Mouse (Mus musculus) CH12.LX (cell line): ENCODE measurements at regions not wholly inside any gene's neighbourhood (a gene's known extent, or its start where the extent isn't known, plus 50 kb on each side); places are given as distances from the start of the nearest gene placed in this dataset.
"Not testable (repeated sequence)": the region's sequence is repeated elsewhere in the genome, so short reads cannot be mapped to it uniquely, and the experiment has no call there.

Source experiments
- DNase-seq: peaks from one replicate; pipeline ENCODE4 v3.0.0-alpha.2; 2013; ENCODE audit errors: extremely low read depth
- H3K27ac ChIP-seq: 2 replicates; pipeline ENCODE4 v1.5.1; 2012; ENCODE audit warnings: low read depth, mild to moderate bottlenecking, control low read depth, moderate library complexity; ENCODE audit not compliant: insufficient read depth
- H3K27me3 ChIP-seq: replicated peaks from 2 replicates; pipeline ENCODE3; 2012; ENCODE audit warnings: inconsistent platforms
- H3K36me3 ChIP-seq, 2 experiments: replicated peaks in 1 of 2; 2 replicates each; pipeline versions ENCODE3 to v1.6.1; 2012; ENCODE audit warnings: inconsistent platforms in 1 of 2, low read length in 1 of 2, mild to moderate bottlenecking in 1 of 2, mixed read lengths in 1 of 2, moderate library complexity in 1 of 2; ENCODE audit not compliant: control insufficient read depth in 1 of 2, insufficient read depth in 1 of 2
- H3K4me1 ChIP-seq, 2 experiments: 2 replicates each; pipeline ENCODE4 v1.6.1; 2012; ENCODE audit warnings: inconsistent platforms in 1 of 2, moderate library complexity in 1 of 2; ENCODE audit not compliant: insufficient read depth in 2 of 2, control insufficient read depth in 1 of 2
- H3K4me2 ChIP-seq: 2 replicates; pipeline ENCODE4 v1.6.1; 2012; ENCODE audit warnings: low read depth, mild to moderate bottlenecking, control low read depth; ENCODE audit not compliant: poor library complexity, insufficient read depth, severe bottlenecking
- H3K4me3 ChIP-seq, 3 experiments: fragments of 150-350 bp in 1 of 3; sonication (generic) in 1 of 3; replicated peaks in 1 of 3; 2 replicates each; pipeline versions ENCODE3 to v1.5.1; 2011 to 2012; ENCODE audit warnings: low read depth in 2 of 3, low read length in 2 of 3, mild to moderate bottlenecking in 2 of 3, moderate library complexity in 2 of 3, control low read depth in 1 of 3, improper control_type of control experiment in 1 of 3, inconsistent platforms in 1 of 3, mixed read lengths in 1 of 3; ENCODE audit not compliant: poor library complexity in 1 of 3
- H3K79me2 ChIP-seq: replicated peaks from 2 replicates; pipeline ENCODE4 v1.6.1; 2012; ENCODE audit warnings: mild to moderate bottlenecking, moderate library complexity; ENCODE audit not compliant: control insufficient read depth, poor library complexity, insufficient read depth, severe bottlenecking; ENCODE audit errors: extremely low read depth
- H3K9ac ChIP-seq: 2 replicates; pipeline ENCODE4 v1.6.1; 2012; ENCODE audit warnings: low read depth, mild to moderate bottlenecking, control low read depth, moderate library complexity; ENCODE audit not compliant: insufficient read depth
- H3K9me3 ChIP-seq: replicated peaks from 2 replicates; pipeline ENCODE3; 2012; ENCODE audit warnings: low read length, inconsistent platforms, mixed read lengths
- BHLHE40 ChIP-seq: IDR thresholded peaks from 2 replicates; pipeline ENCODE4 v1.6.1; 2011; ENCODE audit warnings: mild to moderate bottlenecking, low read depth, low read length, improper control_type of control experiment
- CHD1 ChIP-seq: IDR thresholded peaks from 2 replicates; pipeline ENCODE4 v1.6.1; 2012; ENCODE audit warnings: low read depth, low read length, improper control_type of control experiment, inconsistent platforms
- CTCF ChIP-seq, 2 experiments: IDR thresholded peaks in 1 of 2; conservative IDR thresholded peaks in 1 of 2; 2 replicates each; pipeline ENCODE4 v1.5.1; 2011 to 2012; ENCODE audit warnings: low read depth in 2 of 2, low read length in 2 of 2, improper control_type of control experiment in 1 of 2, inconsistent platforms in 1 of 2, mild to moderate bottlenecking in 1 of 2, moderate library complexity in 1 of 2
- E2F4 ChIP-seq: IDR thresholded peaks from 2 replicates; pipeline ENCODE4 v1.6.1; 2011; ENCODE audit warnings: low read depth, low read length, improper control_type of control experiment; ENCODE audit not compliant: insufficient replicate concordance
- ELF1 ChIP-seq: IDR thresholded peaks from 2 replicates; pipeline ENCODE4 v1.6.1; 2014; ENCODE audit warnings: low read depth, mild to moderate bottlenecking, inconsistent platforms, low read length, improper control_type of control experiment
- ETS1 ChIP-seq: conservative IDR thresholded peaks from 2 replicates; pipeline ENCODE4 v1.6.1; 2012; ENCODE audit warnings: low read depth, mild to moderate bottlenecking, inconsistent platforms, low read length, improper control_type of control experiment, moderate library complexity
- HCFC1 ChIP-seq: IDR thresholded peaks from 2 replicates; pipeline ENCODE4 v1.6.1; 2012; ENCODE audit warnings: low read depth, mild to moderate bottlenecking, inconsistent platforms, low read length, improper control_type of control experiment
- IRF4 ChIP-seq: IDR thresholded peaks from 2 replicates; pipeline ENCODE4 v1.6.1; 2014; ENCODE audit warnings: low read depth, mild to moderate bottlenecking, inconsistent platforms, low read length, improper control_type of control experiment
- MAFK ChIP-seq: IDR thresholded peaks from 2 replicates; pipeline ENCODE4 v1.6.1; 2011; ENCODE audit warnings: low read length, improper control_type of control experiment; ENCODE audit not compliant: insufficient replicate concordance
- MAX ChIP-seq: IDR thresholded peaks from 2 replicates; pipeline ENCODE4 v1.6.1; 2011; ENCODE audit warnings: low read length, improper control_type of control experiment
- MXI1 ChIP-seq: IDR thresholded peaks from 2 replicates; pipeline ENCODE4 v1.6.1; 2011; ENCODE audit warnings: mild to moderate bottlenecking, low read depth, low read length, improper control_type of control experiment
- NRF1 ChIP-seq: IDR thresholded peaks from 2 replicates; pipeline ENCODE4 v1.6.1; 2014; ENCODE audit warnings: low read depth, mild to moderate bottlenecking, inconsistent platforms, low read length, improper control_type of control experiment, moderate library complexity
- POLR2A ChIP-seq: IDR thresholded peaks from 2 replicates; pipeline ENCODE4 v1.6.1; 2011; ENCODE audit warnings: low read depth, mild to moderate bottlenecking, improper control_type of control experiment, low read length
- RAD21 ChIP-seq: IDR thresholded peaks from 2 replicates; pipeline ENCODE4 v1.6.1; 2011; ENCODE audit warnings: low read depth, mild to moderate bottlenecking, low read length, improper control_type of control experiment, moderate library complexity
- RCOR1 ChIP-seq: conservative IDR thresholded peaks from 2 replicates; pipeline ENCODE4 v1.6.1; 2012; ENCODE audit warnings: low read depth, mild to moderate bottlenecking, inconsistent platforms, low read length, improper control_type of control experiment
- SIN3A ChIP-seq: IDR thresholded peaks from 2 replicates; pipeline ENCODE4 v1.6.1; 2012; ENCODE audit warnings: low read length, improper control_type of control experiment, inconsistent platforms
- TCF12 ChIP-seq: IDR thresholded peaks from 2 replicates; pipeline ENCODE4 v1.6.1; 2014; ENCODE audit warnings: low read depth, mild to moderate bottlenecking, inconsistent platforms, low read length, improper control_type of control experiment
- USF1 ChIP-seq: IDR thresholded peaks from 2 replicates; pipeline ENCODE4 v1.6.1; 2014; ENCODE audit warnings: low read depth, mild to moderate bottlenecking, inconsistent platforms, low read length, improper control_type of control experiment
- ZC3H11A ChIP-seq: IDR thresholded peaks from 2 replicates; pipeline ENCODE4 v1.6.1; 2012; ENCODE audit warnings: low read depth, mild to moderate bottlenecking, inconsistent platforms, low read length, improper control_type of control experiment
- ZKSCAN1 ChIP-seq: IDR thresholded peaks from 2 replicates; pipeline ENCODE4 v1.6.1; 2012; ENCODE audit warnings: low read depth, inconsistent platforms, low read length, improper control_type of control experiment, borderline replicate concordance
- ZMIZ1 ChIP-seq: IDR thresholded peaks from 2 replicates; pipeline ENCODE4 v1.6.1; 2012; ENCODE audit warnings: low read depth, mild to moderate bottlenecking, inconsistent platforms, low read length, improper control_type of control experiment
- ZNF384 ChIP-seq: IDR thresholded peaks from 2 replicates; pipeline ENCODE4 v1.6.1; 2012; ENCODE audit warnings: low read depth, low read length, improper control_type of control experiment, inconsistent platforms
- dilution Hi-C: fragments of 300-500 bp; cut with MboI; formaldehyde crosslinking; loops from 2 replicates; pipeline ENCODE4 v1.14.3; 2020; ENCODE audit warnings: low sequenced_read_pairs; ENCODE audit not compliant: extremely low pct_unique_long_range_greater_than_20kb, extremely low pct_ligation_motif_present
- in situ Hi-C: fragments of 300-500 bp; cut with MboI; formaldehyde crosslinking; loops from 3 replicates; pipeline ENCODE4 v1.14.3; 2019; ENCODE audit warnings: low sequenced_read_pairs, low pct_ligation_motif_present, low pct_unique_long_range_greater_than_20kb, mixed read lengths

DNA sequence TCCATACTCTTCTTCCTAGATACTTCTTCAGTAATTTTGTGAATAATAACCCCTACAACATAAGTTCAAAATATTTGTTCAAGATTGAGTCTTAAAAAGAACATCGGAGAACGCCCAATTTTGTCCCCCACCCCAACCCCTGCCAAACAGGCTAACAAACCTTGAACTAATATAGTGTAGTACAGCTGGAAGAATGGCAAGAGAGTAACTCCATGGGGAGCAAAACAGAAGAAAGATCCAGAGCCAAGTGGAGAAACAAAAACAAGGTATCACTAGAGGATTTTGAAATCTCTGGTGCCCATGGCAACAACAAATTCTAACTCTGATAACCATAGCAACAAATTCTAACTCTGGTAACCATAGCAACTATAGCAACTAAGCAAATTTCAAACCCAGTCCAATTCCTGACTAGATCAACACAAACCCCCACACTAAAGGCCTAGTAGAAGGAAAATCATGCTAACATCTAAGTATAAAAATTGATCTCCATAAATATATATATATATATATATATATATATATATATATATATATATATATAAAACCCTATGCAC lies 74.2 kb upstream of the Magee2 start:
- no peak overlapping the region for H3K4me3 ChIP-seq
- H3K79me2 ChIP-seq = no peaks in the 10 kb centered on the region
- no peaks in the 10 kb centered on the region for H3K9me3 ChIP-seq
- no peaks in the 10 kb centered on the region for H3K27me3 ChIP-seq
- no peak overlapping the region for H3K4me2 ChIP-seq
- in situ Hi-C loops (no loop called here), dilution Hi-C loops (no loop called here)
- H3K4me1 ChIP-seq = no peaks in the 10 kb centered on the region
- no peak for DNase-seq
- no peak overlapping the region for H3K9ac ChIP-seq
- no peaks in the 10 kb centered on the region for H3K36me3 ChIP-seq
- TF ChIP-seq ZKSCAN1 (no peak), RCOR1 (no peak), TCF12 (no peak), ZNF384 (no peak), SIN3A (no peak), BHLHE40 (no peak), ETS1 (no peak), IRF4 (no peak), E2F4 (no peak), RAD21 (no peak), NRF1 (no peak)
- no peak overlapping the region for H3K27ac ChIP-seq

DNA sequence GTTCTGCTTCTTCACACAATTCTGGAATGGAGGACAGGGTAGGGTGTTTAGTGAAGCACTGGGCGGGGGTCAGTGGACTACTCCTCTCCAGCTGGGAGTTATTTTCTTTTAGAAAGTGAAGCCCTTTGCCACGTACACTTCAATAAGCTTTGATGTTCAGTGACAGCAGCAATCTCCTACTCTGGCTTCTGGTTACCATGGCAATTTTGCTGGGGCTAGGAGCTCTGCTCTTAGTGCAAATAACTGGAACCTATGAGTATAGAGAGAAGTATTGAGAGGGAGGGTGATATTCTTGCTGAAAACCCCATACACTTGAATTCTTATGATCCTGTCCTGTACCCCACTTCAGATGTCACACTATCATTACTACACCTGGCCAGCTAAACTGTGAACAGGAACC lies 94.5 kb upstream of the Magee2 start:
- Histone ChIP-seq H3K4me1 (no peaks in the 10 kb centered on the region), H3K36me3 (no peaks in the 10 kb centered on the region), H3K4me3 (no peak overlapping the region), H3K9ac (no peak overlapping the region), H3K79me2 (no peaks in the 10 kb centered on the region), H3K4me2 (no peak overlapping the region), H3K27ac (no peak overlapping the region), H3K27me3 (no peaks in the 10 kb centered on the region), H3K9me3 (no peaks in the 10 kb centered on the region)
- no peak for TF ChIP-seq MAX
- TF ChIP-seq IRF4 = no peak
- TF ChIP-seq E2F4 = no peak
- TF ChIP-seq CTCF (conservative IDR thresholded peaks at IDR 0.05 in 1 of 2, IDR thresholded peaks at IDR 0.05 in 1 of 2; ENCODE audit: low read depth in 2 of 2, low read length in 2 of 2) = no peak
- TF ChIP-seq SIN3A = no peak
- TF ChIP-seq CHD1 = no peak
- TF ChIP-seq TCF12 = no peak
- TF ChIP-seq ELF1 = no peak
- TF ChIP-seq MXI1 = no peak
- TF ChIP-seq HCFC1 = no peak
- TF ChIP-seq POLR2A = no peak
- TF ChIP-seq ZMIZ1 = no peak
- no peak for TF ChIP-seq USF1
- TF ChIP-seq ZC3H11A = no peak
- no peak for TF ChIP-seq MAFK
- in situ Hi-C loops (no loop called here), dilution Hi-C loops (no loop called here)
- DNase-seq = no peak

DNA sequence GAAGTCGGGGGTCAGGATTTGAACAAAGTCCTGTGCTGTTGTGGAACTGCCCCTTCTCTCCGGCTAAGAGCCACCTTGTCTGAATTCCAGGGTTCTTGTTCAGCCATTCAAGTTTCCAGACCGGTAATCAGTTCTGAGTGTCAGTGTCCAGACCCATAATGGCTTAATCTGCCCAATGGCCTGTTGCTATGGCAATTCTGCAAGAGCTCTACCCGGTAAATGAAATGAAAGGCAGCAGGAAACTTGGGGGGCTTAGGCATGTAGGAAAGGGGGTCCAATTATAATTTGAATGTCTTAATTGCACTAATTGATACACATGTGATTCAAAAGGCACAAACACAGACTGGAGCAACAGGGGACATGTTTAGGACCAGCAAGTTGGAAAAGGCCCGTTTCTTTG lies 95.7 kb upstream of the Magee2 start:
- DNase-seq, H3K4me1 ChIP-seq, H3K4me3 ChIP-seq, H3K9ac ChIP-seq, in situ Hi-C loops, dilution Hi-C loops, H3K9me3 ChIP-seq, H3K27me3 ChIP-seq, H3K79me2 ChIP-seq, H3K4me2 ChIP-seq, H3K36me3 ChIP-seq, H3K27ac ChIP-seq: not testable (repeated sequence)

- H3K4me2 ChIP-seq, in situ Hi-C loops, H3K9ac ChIP-seq, H3K9me3 ChIP-seq, H3K36me3 ChIP-seq, H3K4me3 ChIP-seq, dilution Hi-C loops, H3K27ac ChIP-seq, H3K4me1 ChIP-seq, H3K79me2 ChIP-seq, H3K27me3 ChIP-seq, DNase-seq: not testable (repeated sequence)
These were observed 96.3 kb upstream of the Magee2 start for GRCm38 (mm10) chrX:104953391-104953790.
